Mouse (Mus musculus): ENCODE results near the gene Adssl1. TPM values are rescaled to one million over a fixed set of nuclear protein-coding genes. Genes with fewer than 3 reads are reported as not detected.

The Adssl1 gene
- polyA plus RNA-seq, 1 experiment, result 72.0 TPM

GRCm38 (mm10) chr12:112677943-112678554 lies 58.2 kb downstream of the Adssl1 start:
- H3K4me3 ChIP-seq (replicated peaks; ENCODE audit: insufficient read depth, low read depth, low read length), result no peak overlapping the region
- peaks cover 11% of the 10 kb centered on the region for H3K4me1 ChIP-seq (ENCODE audit: control insufficient read depth, insufficient read depth, low read length)
- DNase-seq, result no peak
- TF ChIP-seq POLR2A (IDR thresholded peaks at IDR 0.05; ENCODE audit: borderline replicate concordance, insufficient read depth, low read length) (no peak), CTCF (IDR thresholded peaks at IDR 0.05; ENCODE audit: borderline replicate concordance, insufficient read depth, low read depth, low read length) (no peak)
- no peak overlapping the region for H3K27ac ChIP-seq (ENCODE audit: insufficient read depth, low read length)
- WGBS, result 41% methylated on average over 19 of the region's 19 CpGs
- H3K27me3 ChIP-seq (ENCODE audit: control insufficient read depth, insufficient read depth, low read length), result peaks cover 1% of the 10 kb centered on the region; the same call in 1 of the 2 replicates

DNA sequence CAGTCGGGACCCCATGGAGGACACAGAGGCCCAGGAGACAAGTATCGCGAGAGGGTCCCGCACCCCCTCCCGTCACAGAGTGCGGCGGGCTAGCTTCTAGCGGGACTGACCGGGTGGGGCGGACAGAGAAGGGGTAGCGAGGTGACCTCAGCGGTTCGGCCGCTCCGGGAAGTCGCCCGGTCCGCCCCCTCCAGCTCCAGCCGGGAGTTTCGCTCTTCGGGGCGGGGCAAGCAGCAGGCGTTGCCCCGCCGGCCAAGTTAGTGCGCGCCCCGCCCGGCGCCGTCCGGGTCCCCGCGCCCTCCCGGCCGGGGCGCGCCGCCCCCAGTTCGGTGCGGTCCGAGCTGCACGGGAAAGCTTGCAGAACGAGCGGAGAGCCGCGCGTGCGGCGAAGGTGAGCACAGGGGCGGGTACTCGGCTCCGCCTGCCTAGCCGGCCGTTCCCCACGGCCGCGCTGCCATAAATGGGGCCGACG lies 58.7 kb downstream of the Adssl1 start, which contains the start of gene Zbtb42:
Gene Zbtb42 (plus strand): TSS at position 274 of the 472 bp plus-strand sequence.
- 2% methylated on average over 50 of the region's 60 CpGs for WGBS
- no peak within 1 kb of the TSS for H3K27ac ChIP-seq (ENCODE audit: insufficient read depth, low read length)
- DNase-seq, result no peak
- peak within 1 kb of the TSS; percentile 31 for H3K4me3 ChIP-seq (replicated peaks; ENCODE audit: insufficient read depth, low read depth, low read length)
- no peak for TF ChIP-seq POLR2A (IDR thresholded peaks at IDR 0.05; ENCODE audit: borderline replicate concordance, insufficient read depth, low read length)
- TF ChIP-seq CTCF (IDR thresholded peaks at IDR 0.05; ENCODE audit: borderline replicate concordance, insufficient read depth, low read depth, low read length), result no peak
- H3K4me1 ChIP-seq (ENCODE audit: control insufficient read depth, insufficient read depth, low read length), result peaks cover 14% of the 10 kb centered on the region
- peaks cover 1% of the 10 kb centered on the region; the same call in 1 of the 2 replicates for H3K27me3 ChIP-seq (ENCODE audit: control insufficient read depth, insufficient read depth, low read length)

GRCm38 (mm10) chr12:112679027-112679996 lies 59.5 kb downstream of the Adssl1 start:
- H3K27ac ChIP-seq (ENCODE audit: insufficient read depth, low read length), result no peak overlapping the region
- no peak for DNase-seq
- 7% methylated on average over 69 of the region's 87 CpGs for WGBS

DNA sequence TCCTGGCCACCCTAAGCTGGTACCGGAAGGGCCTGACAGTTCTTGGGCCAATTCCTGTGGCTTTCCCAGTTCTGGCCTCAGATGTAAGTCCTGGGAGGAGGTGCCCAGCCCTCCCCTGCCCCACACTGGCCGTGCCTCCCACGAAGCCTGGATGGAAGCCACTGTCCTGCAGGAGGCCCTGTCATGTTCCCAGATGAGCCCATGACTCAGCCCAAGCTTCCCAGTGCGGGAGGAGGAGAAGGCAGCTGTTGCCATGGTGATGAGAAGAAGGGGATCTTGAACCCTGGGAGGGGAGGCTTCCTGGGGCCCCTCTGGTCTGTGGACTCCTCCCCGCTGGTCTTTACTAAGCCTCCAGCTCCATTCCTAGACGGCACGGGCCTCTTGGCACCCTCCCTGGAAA lies 63.5 kb downstream of the Adssl1 start:
- TF ChIP-seq CTCF (IDR thresholded peaks at IDR 0.05; ENCODE audit: borderline replicate concordance, insufficient read depth, low read depth, low read length) (no peak), POLR2A (IDR thresholded peaks at IDR 0.05; ENCODE audit: borderline replicate concordance, insufficient read depth, low read length) (no peak)
- no peak overlapping the region for H3K4me3 ChIP-seq (replicated peaks; ENCODE audit: insufficient read depth, low read depth, low read length)
- no peak overlapping the region for H3K27ac ChIP-seq (ENCODE audit: insufficient read depth, low read length)
- peaks cover 10% of the 10 kb centered on the region for H3K4me1 ChIP-seq (ENCODE audit: control insufficient read depth, insufficient read depth, low read length)
- WGBS, result 23% methylated on average over 7 of the region's 7 CpGs
- peaks cover 1% of the 10 kb centered on the region; the same call in 1 of the 2 replicates for H3K27me3 ChIP-seq (ENCODE audit: control insufficient read depth, insufficient read depth, low read length)
- no peak for DNase-seq

More at GRCm38 (mm10) chr12:112679027-112679996, 59.5 kb downstream of the Adssl1 start:
- H3K4me1 ChIP-seq (ENCODE audit: control insufficient read depth, insufficient read depth, low read length), result peaks cover 14% of the 10 kb centered on the region
- H3K4me3 ChIP-seq (replicated peaks; ENCODE audit: insufficient read depth, low read depth, low read length), result peak overlapping the region; percentile 31
- H3K27me3 ChIP-seq (ENCODE audit: control insufficient read depth, insufficient read depth, low read length), result peaks cover 1% of the 10 kb centered on the region; the same call in 1 of the 2 replicates
- no peak for TF ChIP-seq CTCF (IDR thresholded peaks at IDR 0.05; ENCODE audit: borderline replicate concordance, insufficient read depth, low read depth, low read length)
- TF ChIP-seq POLR2A (IDR thresholded peaks at IDR 0.05; ENCODE audit: borderline replicate concordance, insufficient read depth, low read length), result no peak

DNA sequence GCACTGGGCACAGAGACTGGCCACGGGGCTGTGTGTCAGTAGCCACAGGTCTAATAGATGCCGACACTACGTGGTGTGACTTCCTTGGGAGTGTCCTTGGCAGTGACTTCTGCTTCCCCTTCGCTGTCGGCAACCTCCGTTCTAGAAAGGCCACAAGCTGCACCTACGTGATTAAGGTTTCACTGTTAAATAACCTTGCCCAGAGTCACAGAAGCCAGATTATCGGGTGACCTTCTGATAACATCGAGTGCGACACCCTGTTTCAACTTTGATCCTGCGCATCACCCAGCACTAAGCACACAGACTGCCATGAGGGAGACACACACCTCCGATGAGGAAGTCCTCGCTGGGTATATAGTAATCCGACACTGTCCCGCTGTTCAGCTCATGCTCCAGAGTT lies 68.6 kb downstream of the Adssl1 start:
- WGBS, result 78% methylated on average over 15 of the region's 15 CpGs

More for the DNA sequence above, 68.6 kb downstream of the Adssl1 start:
- TF ChIP-seq POLR2A (IDR thresholded peaks at IDR 0.05; ENCODE audit: borderline replicate concordance, insufficient read depth, low read length), result no peak
- DNase-seq, result no peak
- no peak overlapping the region for H3K4me3 ChIP-seq (replicated peaks; ENCODE audit: insufficient read depth, low read depth, low read length)
- peaks cover 5% of the 10 kb centered on the region; the same call in 1 of the 2 replicates for H3K4me1 ChIP-seq (ENCODE audit: control insufficient read depth, insufficient read depth, low read length)
- no peak overlapping the region for H3K27ac ChIP-seq (ENCODE audit: insufficient read depth, low read length)
- H3K27me3 ChIP-seq (ENCODE audit: control insufficient read depth, insufficient read depth, low read length), result no peaks in the 10 kb centered on the region

Other genes starting within 250 kb of the Adssl1 start
- 0.08 TPM in 1 of 2 replicates, not detected in the other for gene A530016L24Rik, start 130.6 kb upstream of the Adssl1 start, polyA plus RNA-seq (2012; rRNA removed)
- 51.7 and 71.0 TPM in 2 replicates for gene Tmem179, start 103.3 kb upstream of the Adssl1 start, polyA plus RNA-seq (2012; rRNA removed)
- 34.9 and 41.8 TPM in 2 replicates for gene Inf2, start 31.3 kb upstream of the Adssl1 start, polyA plus RNA-seq (2012; rRNA removed)
- gene Siva1, start 24.6 kb downstream of the Adssl1 start, polyA plus RNA-seq (2012; rRNA removed), result 33.6 and 34.6 TPM in 2 replicates
- 163 and 177 TPM in 2 replicates for gene Akt1, start 54.8 kb downstream of the Adssl1 start, polyA plus RNA-seq (2012; rRNA removed)
- 1.5 and 1.8 TPM in 2 replicates for gene Zbtb42, start 58.8 kb downstream of the Adssl1 start, polyA plus RNA-seq (2012; rRNA removed)
- 102 and 107 TPM in 2 replicates for gene Cep170b, start 100.4 kb downstream of the Adssl1 start, polyA plus RNA-seq (2012; rRNA removed)
- 6.7 and 7.8 TPM in 2 replicates for gene Pld4, start 140.6 kb downstream of the Adssl1 start, polyA plus RNA-seq (2012; rRNA removed)
- gene Ahnak2, start 182.6 kb downstream of the Adssl1 start, polyA plus RNA-seq (2012; rRNA removed), result 11.0 and 14.7 TPM in 2 replicates
- gene Clba1, start 188.9 kb downstream of the Adssl1 start, polyA plus RNA-seq (2012; rRNA removed), result 6.5 and 7.6 TPM in 2 replicates
- gene Cdca4, start 209.4 kb downstream of the Adssl1 start, polyA plus RNA-seq (2012; rRNA removed), result 9.3 and 9.8 TPM in 2 replicates
- 0.05 and 0.08 TPM in 2 replicates for gene Gpr132, start 248.2 kb downstream of the Adssl1 start, polyA plus RNA-seq (2012; rRNA removed)